Mouse (Mus musculus) embryonic fibroblast, embryonic 13.5 days (primary cell): Measurements from ENCODE around the gene Arid5b.

Source experiments
- CTCF ChIP-seq: IDR thresholded peaks from 2 replicates; pipeline ENCODE4 v1.5.1; 2011; ENCODE audit warnings: mild to moderate bottlenecking, control low read depth, low read length, moderate library complexity, borderline replicate concordance; ENCODE audit not compliant: insufficient read depth
- POLR2A ChIP-seq: IDR thresholded peaks from 2 replicates; pipeline ENCODE4 v1.6.1; 2011; ENCODE audit warnings: low read depth, mild to moderate bottlenecking, control low read depth, low read length, moderate library complexity

DNA sequence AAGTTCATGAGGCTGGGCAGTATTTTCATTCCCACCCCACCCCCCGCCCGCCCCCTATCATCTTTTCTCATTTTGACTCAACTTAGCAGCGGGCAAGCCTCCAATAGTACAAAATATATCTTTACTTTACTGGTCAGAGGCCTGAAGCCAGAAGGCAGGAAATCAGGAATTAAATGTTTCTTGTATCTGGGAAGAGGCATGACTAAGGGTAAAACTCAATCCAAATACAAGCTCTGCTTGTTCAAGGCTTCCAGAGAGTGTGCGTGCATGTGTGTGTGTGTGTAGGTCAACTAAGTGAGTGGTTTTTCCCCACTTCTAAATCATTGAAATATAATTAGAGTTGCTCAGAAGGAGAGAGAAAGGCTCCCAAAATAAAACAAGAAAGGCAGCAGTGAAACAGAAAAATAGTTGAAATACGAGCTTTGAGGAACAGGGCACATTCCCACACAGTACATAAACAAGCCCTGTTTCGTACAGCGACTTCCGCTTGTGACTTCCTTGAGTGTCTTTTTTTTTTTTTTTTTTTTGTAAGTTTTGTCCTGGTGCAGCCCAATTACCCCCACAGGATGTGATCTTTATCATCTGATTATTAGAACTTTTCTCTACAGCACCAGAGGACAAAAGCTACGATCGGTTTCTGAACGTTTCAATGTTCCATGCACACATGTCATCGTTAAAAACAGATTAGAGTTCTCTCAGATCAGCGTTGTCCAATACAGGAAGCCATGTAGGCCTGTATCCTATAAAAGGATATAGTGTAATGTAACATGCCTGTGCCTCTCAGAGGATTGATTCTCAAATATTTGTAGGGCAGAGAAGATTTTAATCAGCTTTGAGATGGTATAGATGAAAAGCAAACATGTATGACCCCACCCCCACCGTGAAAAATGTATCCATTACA lies 173.4 kb downstream of the Arid5b start:
- TF ChIP-seq POLR2A: no peak
- TF ChIP-seq CTCF: no peak
